Mouse (Mus musculus) CD4-positive, CD25-positive, alpha-beta regulatory T cell, adult 4 months (primary cell): ENCODE results near the gene Camsap1. TPM values are rescaled to one million over a fixed set of nuclear protein-coding genes. Genes with fewer than 3 reads are reported as not detected.

Experiments
- ATAC-seq: one replicate; pipeline ENCODE4 v1.8.0; 2017
- polyA plus RNA-seq, 2 experiments: library from polyadenylated mRNA; unstranded; fragments of 100-300 nt; shearing (Covaris generic); gene quantifications; one replicate each; pipeline ENCODE4 v1.2.1; 2017

The Camsap1 gene
- polyA plus RNA-seq, 2 experiments from 2014 or later, result 6.0 to 9.7 TPM

- no peak for ATAC-seq
These were observed 104.0 kb downstream of the Camsap1 start for GRCm38 (mm10) chr2:25879061-25879460.

- ATAC-seq, result no peak
These were observed 104.6 kb downstream of the Camsap1 start for GRCm38 (mm10) chr2:25878516-25878915.

- ATAC-seq, result no peak
These were observed 105.3 kb downstream of the Camsap1 start for GRCm38 (mm10) chr2:25877736-25878268.

- ATAC-seq, result no peak
These were observed 105.8 kb downstream of the Camsap1 start for GRCm38 (mm10) chr2:25877250-25877735.

Other genes with a start within 250 kb of the Camsap1 start
- not detected for gene Obp2b, start 246.3 kb downstream of the Camsap1 start, polyA plus RNA-seq
- not detected for gene Lcn3, start 217.7 kb downstream of the Camsap1 start, polyA plus RNA-seq
- not detected for gene Lcn11, start 206.3 kb downstream of the Camsap1 start, polyA plus RNA-seq
- not detected for gene Gm13539, start 201.0 kb downstream of the Camsap1 start, polyA plus RNA-seq
- not detected for gene Glt6d1, start 167.4 kb downstream of the Camsap1 start, polyA plus RNA-seq
- not detected for gene Lcn9, start 160.1 kb downstream of the Camsap1 start, polyA plus RNA-seq
- gene Sohlh1, start 136.0 kb downstream of the Camsap1 start, polyA plus RNA-seq, result under 1 TPM in 1 of 2 experiments, not detected in 1; 0.58 TPM
- under 1 TPM; 0.05 to 0.24 TPM for gene Kcnt1, start 119.5 kb downstream of the Camsap1 start, polyA plus RNA-seq
- 10 to 100 TPM; 10.2 to 11.8 TPM for gene Ubac1, start 38.5 kb upstream of the Camsap1 start, polyA plus RNA-seq
- under 1 TPM; 0.44 to 0.75 TPM for gene Nacc2, start 139.9 kb upstream of the Camsap1 start, polyA plus RNA-seq
- gene Lhx3, start 225.0 kb upstream of the Camsap1 start, polyA plus RNA-seq, result not detected